Mouse (Mus musculus): ENCODE data around the gene Rpl36a.

Gene Rpl36a

DNA sequence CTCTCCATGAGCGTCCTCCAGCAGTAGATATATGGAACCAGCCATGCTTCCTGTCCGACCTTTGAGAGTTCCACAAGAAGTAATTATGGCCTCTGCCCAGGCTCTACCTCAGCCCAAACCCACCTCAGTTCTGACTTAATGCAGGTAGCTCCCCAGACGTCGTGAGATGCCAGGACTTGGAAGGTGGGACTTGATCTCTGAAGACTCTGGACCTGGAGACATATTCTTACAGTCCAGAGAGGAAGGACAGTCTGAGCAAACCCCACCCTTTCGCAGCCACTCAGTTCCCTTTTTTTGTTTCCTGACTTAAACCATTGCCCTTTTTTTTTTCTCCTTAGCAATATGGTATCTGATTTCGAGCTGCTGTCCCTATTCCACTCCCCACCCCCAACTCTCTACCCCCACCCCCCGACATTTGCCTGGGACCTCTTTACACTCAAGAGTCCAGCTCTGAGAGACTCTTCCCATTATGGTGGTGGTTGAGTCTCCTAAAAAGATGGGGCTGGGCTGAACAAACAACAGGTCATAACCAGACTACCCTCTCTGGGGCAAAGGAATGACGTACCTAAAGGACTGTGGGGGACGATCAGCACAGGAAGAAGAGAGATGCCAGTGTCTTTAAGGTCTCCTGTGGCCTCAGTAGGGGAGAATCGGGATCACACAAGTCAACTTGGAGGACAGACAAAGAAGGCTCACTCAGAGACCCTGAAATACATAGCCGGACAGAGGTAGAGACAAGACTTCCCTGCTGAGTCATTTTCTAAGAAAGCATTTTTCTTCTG lies 2.4 kb upstream of the Rpl36a start, which contains the start of gene Btk:
Gene Btk, minus strand, starts transcription at position 683 of the 782 bp plus-strand sequence.
- TF ChIP-seq GATA4 (IDR thresholded peaks at IDR 0.05; ENCODE audit: insufficient replicate concordance, low read length): no peak

DNA sequence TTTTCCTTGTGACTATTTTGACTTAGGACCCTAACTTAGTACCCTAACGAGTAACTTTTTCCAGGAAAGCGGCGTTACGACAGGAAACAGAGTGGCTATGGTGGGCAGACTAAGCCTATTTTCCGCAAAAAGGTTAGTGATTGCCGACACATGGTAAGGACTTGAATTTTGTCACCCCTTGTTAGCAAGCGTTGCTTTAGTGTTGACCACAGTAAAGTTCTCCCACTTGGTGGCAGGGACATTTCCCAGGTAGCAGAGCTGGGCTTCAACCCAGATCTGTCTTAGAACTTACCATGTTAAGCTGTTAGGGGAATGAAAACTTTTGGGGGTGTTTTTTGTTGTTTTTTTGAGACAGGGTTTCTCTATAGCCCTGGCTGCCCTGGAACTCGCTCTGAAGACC lies 993 bp downstream of the Rpl36a start:
- no peak for TF ChIP-seq GATA4 (IDR thresholded peaks at IDR 0.05; ENCODE audit: insufficient replicate concordance, low read length)

DNA sequence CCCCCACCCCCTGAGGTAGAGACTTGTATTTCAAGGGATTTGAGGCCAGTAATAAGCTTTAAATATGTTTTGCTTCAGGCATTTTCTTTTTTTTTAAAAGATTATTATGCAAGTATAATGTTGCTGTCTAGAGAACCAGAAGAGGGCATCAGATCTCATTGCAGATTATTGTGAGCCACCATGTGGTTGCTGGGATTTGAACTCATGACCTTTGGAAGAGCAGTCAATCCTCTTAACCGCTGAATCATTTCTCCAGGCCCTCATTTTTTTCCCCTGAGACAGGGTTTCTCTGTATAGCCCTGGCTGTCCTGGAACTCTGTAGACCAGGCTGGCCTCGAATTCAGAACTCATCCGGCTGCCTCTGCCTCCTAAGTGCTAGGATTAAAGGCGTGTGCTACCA lies 2.8 kb downstream of the Rpl36a start:
- no peak for TF ChIP-seq GATA4 (IDR thresholded peaks at IDR 0.05; ENCODE audit: insufficient replicate concordance, low read length)

DNA sequence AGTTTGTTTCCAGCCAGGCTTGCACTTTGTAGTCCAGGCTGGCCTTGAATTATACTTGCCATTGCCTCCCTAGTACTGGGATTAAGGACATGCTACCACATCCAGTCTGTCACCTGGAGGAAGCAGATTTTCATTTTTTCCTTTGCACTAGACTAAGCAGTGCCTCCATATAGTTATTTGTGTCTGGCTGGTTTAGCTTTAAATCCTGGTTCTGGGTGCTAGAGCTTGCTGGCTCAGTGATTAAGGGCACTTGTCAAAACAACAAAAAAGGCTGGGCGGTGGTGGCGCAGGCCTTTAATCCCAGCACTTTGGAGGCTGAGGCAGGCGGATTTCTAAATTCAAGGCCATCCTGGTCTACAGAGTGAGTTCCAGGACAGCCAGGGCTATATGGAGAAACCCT lies 3.5 kb downstream of the Rpl36a start:
- no peak for TF ChIP-seq GATA4 (IDR thresholded peaks at IDR 0.05; ENCODE audit: insufficient replicate concordance, low read length)

DNA sequence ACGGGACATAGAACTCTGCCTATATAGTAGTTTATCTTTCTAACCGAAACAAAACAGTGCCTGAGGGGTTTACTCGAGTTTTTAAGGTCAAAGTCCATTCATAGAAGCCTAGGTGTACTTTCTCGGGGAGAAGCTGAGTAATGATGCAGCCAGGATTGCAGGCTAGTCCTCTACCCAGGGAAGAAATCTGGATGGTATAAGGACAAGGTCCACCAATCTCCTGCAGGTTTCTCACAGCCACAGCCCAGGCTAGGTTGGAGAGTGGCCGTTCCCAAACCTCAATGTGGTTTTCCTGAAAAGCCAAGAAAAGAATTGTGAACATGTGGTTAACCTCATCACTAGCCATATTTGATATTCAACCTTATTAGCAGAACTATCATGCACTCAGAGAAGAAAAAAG lies 4.4 kb downstream of the Rpl36a start:
- TF ChIP-seq GATA4 (IDR thresholded peaks at IDR 0.05; ENCODE audit: insufficient replicate concordance, low read length): no peak

DNA sequence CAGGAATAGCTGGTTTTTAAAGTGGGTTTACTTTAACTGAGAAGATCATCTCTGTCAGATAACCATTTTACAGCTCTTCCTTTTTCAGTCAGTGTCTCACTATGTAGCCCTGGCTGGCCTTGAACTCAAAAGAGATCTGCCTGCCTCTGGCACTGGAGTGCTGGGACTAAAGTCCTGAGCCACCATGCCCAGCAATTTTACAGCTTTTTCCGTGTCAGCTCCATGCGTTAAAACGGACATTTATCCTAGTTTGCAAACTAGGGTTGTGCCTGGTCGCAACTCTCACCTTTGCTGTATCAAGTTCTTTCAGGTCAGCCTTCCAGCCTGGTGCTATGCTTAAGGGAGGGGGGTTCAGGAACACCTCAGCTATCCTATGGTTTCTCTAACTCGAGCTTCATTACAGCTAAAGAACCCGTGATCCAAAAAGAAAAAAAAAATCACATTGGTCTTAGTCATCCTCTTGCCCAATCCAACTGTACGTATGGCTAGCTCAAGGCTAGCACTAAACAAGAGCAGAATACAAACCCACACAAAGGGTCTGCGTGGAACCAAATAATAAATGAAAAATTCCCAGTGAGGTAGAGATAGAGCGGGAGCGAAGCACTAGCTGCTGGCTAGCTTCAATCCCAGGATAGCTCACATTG lies 14.6 kb downstream of the Rpl36a start:
- no peak for TF ChIP-seq GATA4 (IDR thresholded peaks at IDR 0.05; ENCODE audit: insufficient replicate concordance, low read length)

DNA sequence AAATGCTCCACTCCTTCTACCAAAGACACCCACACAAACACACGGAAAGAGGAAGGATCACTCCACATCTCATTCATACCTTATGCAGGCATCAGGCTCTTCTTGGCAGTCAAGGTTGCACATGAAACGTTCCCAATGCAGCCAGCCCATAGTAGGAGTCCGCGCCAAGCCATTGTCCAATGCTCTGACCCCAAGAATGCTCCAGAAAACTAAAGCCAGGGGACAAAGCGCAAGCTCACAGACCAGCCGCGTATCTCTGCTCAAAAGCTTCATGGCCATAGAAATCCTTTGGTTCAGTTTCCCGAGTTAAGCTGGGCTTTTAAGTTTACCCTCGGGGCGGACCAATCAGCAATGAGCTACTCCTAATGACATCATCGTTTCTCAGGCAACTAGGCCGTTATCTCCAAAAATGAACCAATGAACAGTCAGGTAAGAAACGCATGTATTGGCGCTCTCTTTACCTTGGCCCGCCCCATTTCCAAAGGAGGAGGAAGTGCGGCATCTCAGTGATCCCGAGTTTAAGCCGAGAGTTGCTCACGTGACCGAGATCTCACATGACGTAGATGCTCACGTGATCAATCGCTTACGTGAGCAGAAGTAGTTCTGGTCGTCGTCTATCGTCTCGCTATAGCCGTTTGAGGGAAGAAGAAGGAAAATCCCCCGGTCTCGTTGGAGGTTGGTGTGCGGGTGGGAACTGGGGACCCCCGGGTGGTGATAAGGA lies 15.4 kb downstream of the Rpl36a start, which contains the start of the genes Gla and Hnrnph2:
Gene Gla, minus strand, starts transcription at position 467 of the 721 bp plus-strand sequence.
Gene Hnrnph2, plus strand, starts transcription at position 521 of the 721 bp plus-strand sequence.
- TF ChIP-seq GATA4 (IDR thresholded peaks at IDR 0.05; ENCODE audit: insufficient replicate concordance, low read length): peak; percentile 60; the same call in 1 of the 2 replicates

DNA sequence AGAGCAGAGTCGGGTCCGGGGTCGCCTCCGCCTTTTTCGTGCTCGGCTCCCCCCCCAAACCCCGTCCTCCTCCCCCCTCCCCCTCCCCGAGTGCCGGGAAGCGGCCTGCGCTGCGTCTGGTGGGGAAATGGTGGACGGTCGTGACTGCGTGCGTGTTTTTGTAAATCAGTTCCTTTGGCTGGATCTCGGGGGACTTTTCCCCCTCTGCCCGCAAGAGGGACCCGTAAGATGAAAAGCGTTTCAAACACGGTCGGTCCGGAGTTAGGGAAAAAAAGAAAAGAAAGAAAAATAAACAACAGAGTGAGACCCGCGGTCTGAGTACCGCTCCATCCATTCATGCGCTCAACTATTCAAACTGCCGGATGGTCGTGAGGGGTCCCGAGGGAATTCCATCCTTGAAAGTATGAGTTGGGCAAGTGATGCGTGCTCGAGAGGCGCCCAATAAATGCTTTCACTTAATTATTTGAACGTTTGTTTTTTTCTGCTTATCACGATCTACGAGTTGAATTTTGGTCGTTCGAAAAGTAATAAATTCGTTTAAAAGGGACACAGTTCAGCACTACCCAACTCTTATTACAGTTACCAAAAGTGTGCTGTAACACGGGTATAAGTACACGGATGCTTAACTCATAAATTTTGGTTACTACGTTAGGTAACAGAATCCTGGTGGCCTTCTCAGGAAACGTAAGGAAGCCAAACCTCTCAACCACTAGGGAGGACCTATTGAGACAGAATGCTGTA lies 16.1 kb downstream of the Rpl36a start:
- no peak for TF ChIP-seq GATA4 (IDR thresholded peaks at IDR 0.05; ENCODE audit: insufficient replicate concordance, low read length)

DNA sequence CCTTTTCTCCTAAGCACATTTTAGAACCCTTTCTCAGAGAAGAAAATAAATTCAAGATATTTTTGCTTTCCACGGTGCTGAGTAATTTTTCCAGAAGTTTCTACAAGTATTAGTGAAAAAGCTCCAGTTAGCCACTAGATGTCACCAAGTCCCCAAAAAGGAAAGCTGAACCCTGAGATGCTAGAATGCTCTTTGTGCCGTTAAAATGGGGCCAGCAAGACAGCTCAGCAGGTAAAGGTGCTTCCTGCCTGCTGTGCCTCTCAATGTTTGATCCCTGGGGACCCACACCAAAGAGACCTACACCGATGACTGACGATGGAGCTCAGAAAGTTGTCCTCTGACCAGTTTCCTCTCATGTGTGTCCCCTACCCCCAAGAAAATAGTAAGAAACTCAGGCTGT lies 24.0 kb downstream of the Rpl36a start:
- no peak for TF ChIP-seq GATA4 (IDR thresholded peaks at IDR 0.05; ENCODE audit: insufficient replicate concordance, low read length)

DNA sequence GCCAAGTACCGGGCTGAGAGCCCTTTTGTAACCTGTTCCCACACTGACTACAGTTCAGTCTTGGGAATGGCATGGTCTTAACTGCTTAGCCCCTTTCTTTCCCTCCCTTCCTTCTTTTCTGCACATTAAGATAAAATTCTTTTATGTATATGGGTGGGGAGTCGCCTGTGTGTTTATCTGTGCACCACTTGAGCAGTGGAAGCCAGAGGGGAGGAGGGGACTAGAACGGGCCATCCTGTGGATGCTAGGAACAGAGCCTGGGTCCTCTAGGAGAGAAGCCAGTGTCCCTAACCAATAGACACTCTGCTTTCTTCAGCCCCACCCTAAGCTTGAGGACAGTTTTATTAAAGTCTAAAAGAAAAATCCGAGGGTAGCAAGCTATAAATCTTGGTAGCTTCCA lies 25.5 kb downstream of the Rpl36a start:
- TF ChIP-seq GATA4 (IDR thresholded peaks at IDR 0.05; ENCODE audit: insufficient replicate concordance, low read length): no peak

DNA sequence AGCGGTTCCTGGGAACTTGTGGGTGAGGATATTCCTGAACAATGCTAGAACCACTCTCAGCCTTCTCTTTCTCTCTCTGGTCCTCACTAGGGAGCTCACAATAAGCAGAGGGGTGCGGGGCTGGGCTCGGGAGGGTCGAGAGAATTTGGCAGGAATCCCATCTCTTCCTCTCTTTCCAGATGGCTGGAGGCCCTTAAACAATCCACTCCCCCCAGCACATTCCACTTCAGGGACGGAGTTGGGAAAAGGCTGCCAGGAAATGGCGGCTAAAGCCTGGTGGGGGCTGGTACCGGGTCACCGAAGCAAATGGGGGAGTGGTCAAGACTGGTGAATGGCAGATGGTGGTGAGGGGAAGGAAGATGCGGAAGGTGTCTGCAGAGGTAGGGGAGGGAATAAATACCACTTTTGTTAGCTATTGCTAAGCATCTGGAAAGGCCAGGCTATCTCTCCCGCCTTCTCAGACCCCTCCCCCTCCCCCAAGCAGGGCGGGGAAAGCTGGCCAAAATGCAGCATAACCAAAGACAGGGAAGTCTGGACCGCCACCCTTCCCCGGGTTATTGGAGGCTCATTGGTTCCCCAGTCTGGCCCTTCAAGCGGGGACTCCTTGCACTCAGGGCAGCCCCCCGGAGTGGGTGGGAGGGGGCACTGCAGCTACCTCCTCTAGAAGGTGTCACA lies 27.0 kb downstream of the Rpl36a start:
- peak; percentile 18; the same call in 1 of the 2 replicates for TF ChIP-seq GATA4 (IDR thresholded peaks at IDR 0.05; ENCODE audit: insufficient replicate concordance, low read length)

DNA sequence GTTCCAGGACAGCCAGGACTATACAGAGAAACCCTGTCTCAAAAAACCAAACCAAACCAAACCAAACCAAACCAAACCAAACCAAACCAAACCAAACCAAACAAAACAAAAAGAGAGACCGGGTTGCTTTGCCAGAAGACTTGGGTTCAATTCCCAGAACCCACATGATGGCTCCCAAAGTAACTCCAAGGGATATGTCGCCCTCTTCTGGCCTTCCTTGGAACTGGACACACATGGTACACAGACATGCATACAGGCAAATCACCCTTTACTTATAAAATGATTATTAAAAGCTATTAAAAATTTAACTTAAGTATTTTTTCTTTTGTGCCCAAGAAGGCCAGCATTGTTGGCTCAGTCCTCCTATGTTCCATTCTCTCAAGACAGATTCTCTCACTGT lies 28.9 kb downstream of the Rpl36a start:
- no peak for TF ChIP-seq GATA4 (IDR thresholded peaks at IDR 0.05; ENCODE audit: insufficient replicate concordance, low read length)

DNA sequence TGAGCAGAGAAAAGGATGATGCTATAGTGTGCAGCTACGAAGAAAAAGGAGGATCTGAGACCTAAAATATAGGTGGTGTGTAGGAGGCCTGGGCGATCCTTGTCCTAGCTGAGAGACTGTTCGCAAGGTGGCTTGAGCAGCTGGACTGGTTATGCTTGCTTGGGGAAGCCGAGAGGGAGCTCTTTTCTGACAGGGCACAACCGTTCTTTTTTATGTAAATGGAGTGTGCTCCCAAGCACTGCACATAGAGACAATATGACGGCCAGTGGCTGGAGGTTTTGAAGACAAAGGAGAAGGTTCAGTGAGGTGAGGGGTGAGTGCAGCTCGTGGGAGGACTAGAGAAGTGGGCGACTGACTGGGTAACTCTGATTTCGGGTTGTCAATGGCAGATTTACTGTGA lies 34.2 kb downstream of the Rpl36a start:
- no peak for TF ChIP-seq GATA4 (IDR thresholded peaks at IDR 0.05; ENCODE audit: insufficient replicate concordance, low read length)

DNA sequence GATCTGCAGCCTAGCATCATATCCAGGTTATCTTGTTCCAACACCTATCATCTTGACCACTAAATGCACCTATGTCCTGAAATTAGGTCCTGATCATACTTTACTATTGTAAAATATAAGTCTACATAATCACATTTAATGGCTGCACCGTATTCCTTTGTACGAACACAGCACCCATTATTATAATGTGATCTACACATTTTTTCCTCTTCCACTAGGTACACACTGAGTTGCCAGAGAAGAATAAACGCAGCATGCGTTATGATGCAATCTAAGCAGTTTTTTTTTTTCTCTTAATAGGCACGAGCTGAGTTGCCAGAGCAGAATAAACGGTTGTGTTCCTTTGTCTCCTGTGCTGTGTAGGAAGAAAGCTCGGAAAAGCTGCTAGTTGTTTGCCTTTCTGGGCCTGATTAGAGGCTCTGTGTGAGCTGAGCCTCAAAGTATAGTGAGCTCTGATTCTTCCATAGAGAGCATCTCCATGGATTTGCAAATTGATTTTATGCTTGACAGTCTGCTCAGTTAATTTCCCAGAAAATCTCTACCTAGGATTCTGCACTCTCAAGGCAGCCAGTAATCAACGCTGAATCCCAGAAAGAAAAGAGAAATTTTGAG lies 34.9 kb downstream of the Rpl36a start:
- TF ChIP-seq GATA4 (IDR thresholded peaks at IDR 0.05; ENCODE audit: insufficient replicate concordance, low read length): no peak
